Mouse (Mus musculus) lung, postnatal 0 days (tissue): ENCODE data around the gene Tmem132d.

ENCODE experiments used
- CTCF ChIP-seq: IDR thresholded peaks from 2 replicates; pipeline ENCODE4 v1.5.1; 2016; ENCODE audit warnings: antibody characterized with exemption, mild to moderate bottlenecking
- EP300 ChIP-seq: IDR thresholded peaks from 2 replicates; pipeline ENCODE4 v1.6.1; 2016; ENCODE audit warnings: antibody characterized with exemption, mild to moderate bottlenecking, control low read depth

DNA sequence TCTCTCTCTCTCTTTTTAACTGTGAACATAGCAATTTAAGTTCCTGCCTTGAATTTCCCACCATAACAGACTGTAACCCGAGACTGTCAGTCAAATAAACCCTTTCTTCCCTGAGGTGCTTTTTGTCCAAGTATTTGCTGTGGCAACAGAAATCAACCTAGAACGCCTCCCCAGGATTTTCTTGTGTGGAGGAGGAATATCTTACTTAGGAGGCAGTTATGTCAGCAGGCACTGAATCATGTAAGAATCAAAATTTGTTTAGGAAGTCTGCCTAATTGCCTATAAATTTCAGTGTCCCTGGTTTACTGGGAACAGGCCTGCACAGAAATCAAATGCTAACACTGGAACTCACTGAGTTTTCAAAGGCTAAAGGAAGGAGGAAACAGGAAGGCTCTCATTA, 522.5 kb downstream of the Tmem132d start:
- TF ChIP-seq CTCF (no peak), EP300 (no peak)
